Mouse (Mus musculus): ENCODE data around the gene Taf6. TPM values are rescaled to one million over a fixed set of nuclear protein-coding genes. Genes with fewer than 3 reads are reported as not detected.

Taf6 gene
- polyA plus RNA-seq (2017; shearing (Covaris generic)) = 57.0 TPM

DNA sequence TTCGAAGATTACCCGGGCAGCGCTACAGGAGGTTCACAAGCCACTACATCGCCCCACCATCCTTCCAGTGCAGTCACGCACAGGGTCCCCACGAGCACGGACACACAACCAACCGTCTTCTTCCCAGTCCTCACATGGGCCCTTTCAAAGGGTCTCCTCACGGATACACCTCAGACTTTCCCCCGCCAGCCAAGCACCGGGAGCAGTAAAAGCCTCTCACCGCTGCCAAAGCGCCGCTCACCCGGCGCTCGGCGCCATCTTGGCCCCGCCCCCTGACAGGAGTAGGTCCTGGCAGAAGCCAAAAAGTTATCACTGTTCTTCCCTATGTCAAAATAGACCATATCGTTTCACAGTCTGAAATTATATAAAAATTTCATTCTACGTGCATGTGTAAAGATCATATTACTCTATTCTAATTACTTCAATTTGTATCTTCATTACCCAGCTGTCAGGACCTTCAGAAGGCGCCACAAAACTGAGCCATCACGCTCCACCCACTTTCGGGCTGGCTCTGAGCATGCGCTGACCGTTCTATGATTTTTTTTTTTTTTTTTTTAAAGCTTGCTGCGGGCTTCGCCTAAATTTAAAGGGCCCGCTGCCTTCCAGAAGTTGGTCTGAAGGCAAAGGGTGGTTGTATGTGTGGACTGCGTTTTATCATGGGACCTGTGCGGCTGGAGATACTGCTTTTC is at the start of gene Taf6, which contains the start of gene Cnpy4:
Taf6 (minus strand) TSS at position 502 of the 689 bp plus-strand sequence.
Cnpy4 (plus strand) TSS at position 536 of the 689 bp plus-strand sequence.

DNA sequence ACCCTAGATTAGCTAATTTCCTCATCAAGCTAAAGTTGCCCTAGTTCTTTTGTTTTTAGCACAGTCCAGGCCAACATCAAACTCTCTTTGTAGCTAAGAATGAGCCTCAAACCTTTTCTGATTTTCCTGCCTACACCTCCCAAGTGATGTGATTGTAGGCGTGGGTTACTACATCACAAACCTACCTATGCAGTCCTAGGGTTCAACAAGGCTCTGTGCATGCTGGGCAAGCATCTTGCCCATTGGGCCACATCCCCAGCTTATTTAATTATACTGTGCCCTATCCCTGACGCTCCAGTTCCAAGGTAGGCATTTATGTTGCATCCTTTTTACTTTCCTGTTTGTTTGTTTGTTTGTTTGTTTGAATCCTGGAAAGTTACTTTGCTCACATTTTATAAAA is 38.4 kb upstream of the Taf6 start, which contains the start of gene Nxpe5:
Nxpe5 (plus strand) TSS at position 199 of the 400 bp plus-strand sequence.

DNA sequence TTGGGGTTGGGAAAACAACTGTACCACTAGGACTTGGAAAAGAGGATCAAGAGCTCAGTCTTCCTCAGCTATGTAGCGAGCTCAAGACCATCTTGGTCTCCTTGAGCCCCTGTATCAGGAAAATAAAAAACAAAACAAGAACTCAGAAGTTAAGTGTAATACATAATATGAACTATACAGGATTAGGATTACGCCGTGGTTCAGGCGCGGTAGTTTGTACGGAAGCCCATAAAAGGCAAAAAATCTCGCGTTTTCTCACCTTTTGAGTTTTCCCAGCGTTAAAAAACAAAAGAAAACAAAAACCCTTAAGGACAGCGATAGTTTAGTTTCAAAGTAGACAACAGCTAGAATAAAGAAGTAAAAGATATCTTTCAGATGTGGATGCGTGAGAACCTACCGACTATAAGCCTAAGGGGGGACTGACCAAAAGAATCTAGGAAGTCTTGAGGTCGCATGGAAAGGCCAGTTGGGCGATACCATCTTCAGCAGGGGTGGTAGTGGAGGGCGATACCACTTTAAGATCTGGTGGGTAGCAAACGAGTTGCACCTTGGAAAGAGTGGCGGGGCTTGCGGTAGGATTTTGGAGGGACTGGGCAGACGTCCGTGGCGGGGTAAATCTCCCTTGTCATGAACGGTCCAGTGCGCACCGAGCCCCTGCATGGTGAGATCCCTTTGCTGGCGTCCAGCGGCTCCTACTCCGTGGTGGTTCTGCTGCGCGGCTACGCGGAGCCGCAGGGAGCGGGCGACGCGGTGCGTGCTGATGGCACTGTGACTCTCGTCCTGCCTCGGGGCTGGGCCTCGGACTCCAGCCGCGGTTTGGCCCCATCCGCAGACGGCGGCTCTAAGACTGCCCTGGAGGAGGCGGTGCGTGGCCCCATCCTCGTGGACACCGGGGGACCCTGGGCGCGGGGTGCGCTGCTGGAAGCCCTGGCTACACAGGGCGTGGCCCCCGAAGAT is 6.8 kb upstream of the Taf6 start, which contains the start of gene Mblac1:
Mblac1 (plus strand) TSS at position 544 of the 957 bp plus-strand sequence.

DNA sequence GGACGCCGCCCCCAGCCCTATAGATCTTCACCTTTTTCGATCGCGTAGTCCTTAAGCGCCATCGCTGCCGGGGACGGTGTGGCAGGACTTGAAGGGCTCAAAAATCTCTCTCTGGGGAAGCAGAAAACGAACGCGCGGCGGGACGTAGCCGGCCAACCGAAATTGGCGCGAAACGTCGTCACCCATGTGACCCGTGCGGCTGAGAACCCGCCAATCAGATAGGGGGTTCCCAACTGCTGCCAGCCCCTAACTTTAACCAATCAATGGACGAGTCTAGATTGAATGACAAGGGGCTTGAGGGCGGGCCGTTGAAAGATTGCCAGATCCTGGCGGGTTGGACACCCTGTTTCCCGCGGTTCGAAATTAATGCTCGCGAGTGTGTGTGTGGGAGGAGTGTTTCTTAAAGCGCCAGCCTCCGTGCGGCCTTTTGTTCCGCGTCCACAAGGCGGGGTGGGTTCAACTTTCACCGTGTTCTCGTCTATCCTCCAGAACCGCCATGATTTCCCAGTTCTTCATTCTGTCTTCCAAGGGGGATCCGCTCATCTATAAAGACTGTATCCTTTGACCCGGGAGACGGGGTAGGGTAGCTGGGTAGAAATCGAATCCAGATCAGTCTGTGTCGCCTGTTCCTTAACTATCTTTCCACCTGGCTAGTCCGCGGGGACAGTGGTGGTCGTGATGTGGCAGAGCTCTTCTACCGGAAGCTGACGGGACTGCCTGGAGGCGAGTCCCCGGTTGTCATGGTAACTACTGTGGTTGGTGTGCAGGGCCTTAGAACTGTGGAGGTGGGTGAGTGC is 15.4 kb downstream of the Taf6 start, which contains the start of the genes Ap4m1 and Mcm7:
Ap4m1 (plus strand) TSS at position 308 of the 797 bp plus-strand sequence.
Mcm7 (minus strand) TSS at position 728 of the 797 bp plus-strand sequence.

DNA sequence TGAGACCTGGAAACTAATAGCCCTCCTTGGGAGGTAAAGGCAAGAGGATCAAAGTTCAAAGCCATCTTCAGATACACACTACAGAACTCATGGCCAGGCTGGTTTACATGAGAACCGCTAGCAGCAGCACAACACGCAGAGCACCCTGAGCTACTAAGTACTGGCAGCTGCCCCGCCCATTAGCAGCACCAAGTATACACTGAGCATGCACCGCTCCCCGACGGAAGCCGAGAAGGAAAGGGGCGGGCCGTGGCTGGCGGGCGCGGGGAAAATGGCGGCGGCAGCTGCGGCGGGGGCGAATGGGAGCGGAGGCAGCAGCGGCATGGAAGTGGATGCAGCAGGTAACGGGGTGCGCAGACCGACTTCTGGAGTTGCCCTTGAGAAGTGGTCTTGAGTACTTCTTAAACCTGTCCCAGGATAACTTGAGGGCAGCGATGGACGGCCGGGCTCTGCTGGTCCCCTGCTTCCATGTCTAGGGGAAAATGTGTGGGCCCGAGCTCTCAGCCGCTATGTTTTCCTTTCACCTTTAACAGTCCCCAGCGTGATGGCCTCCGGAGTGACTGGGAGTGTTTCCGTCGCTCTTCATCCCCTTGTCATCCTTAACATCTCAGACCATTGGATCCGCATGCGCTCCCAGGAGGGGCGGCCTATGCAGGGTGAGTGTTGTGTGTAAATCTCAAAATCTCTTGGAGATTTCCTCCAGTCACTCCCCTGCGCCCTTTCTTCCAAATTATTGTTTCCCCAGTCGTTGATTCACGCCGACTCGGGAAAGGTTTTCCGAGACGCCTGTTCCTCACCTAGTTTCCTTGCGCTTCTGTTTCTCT is 26.2 kb downstream of the Taf6 start, which contains the start of gene Cops6:
Cops6 (plus strand) TSS at position 230 of the 824 bp plus-strand sequence.

DNA sequence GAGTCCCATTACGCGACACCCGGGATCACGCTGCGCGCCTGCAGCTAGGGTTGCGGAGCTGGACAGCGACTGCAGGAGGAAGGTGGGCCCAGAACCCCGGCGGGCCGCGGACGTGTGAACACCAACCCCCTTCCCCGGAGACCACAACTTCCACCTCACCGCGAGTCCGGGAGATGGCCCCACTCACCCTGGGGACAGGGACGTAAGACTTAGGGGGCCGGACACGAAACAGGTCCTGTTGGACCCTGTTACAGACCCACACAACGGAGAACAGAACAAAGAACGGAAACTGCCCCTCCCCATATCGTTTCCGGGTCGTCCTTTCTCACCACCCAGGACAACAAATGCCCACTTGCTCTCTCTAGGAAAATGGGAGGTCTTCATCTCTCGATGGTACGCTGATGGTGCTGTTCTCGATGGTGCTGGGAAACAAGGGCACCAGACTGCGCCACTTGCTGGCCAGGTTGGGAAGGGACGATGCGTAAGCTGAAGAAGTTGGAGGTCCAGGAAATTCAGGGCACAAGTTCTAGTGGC is 31.7 kb downstream of the Taf6 start, which contains the start of gene Zfp113:
Zfp113 (minus strand) TSS at position 302 of the 534 bp plus-strand sequence.

Other genes with a start within 250 kb of the Taf6 start
- not detected for gene Gjc3, start 224.4 kb downstream of the Taf6 start, polyA plus RNA-seq (2017; shearing (Covaris generic))
- not detected for gene Azgp1, start 205.9 kb downstream of the Taf6 start, polyA plus RNA-seq (2017; shearing (Covaris generic))
- gene Smok3a, start 166.2 kb downstream of the Taf6 start, polyA plus RNA-seq (2017; shearing (Covaris generic)) = not detected
- gene Smok3b, start 166.0 kb downstream of the Taf6 start, polyA plus RNA-seq (2017; shearing (Covaris generic)) = not detected
- gene Smok3c, start 134.3 kb downstream of the Taf6 start, polyA plus RNA-seq (2017; shearing (Covaris generic)) = not detected
- gene Zkscan1, start 102.4 kb downstream of the Taf6 start, polyA plus RNA-seq (2017; shearing (Covaris generic)) = 24.1 TPM
- 26.3 TPM for gene Zscan21, start 70.5 kb downstream of the Taf6 start, polyA plus RNA-seq (2017; shearing (Covaris generic))
- 23.3 TPM for gene Zfp113, start 31.7 kb downstream of the Taf6 start, polyA plus RNA-seq (2017; shearing (Covaris generic))
- 230 TPM for gene Cops6, start 26.4 kb downstream of the Taf6 start, polyA plus RNA-seq (2017; shearing (Covaris generic))
- 11.0 TPM for gene Ap4m1, start 15.4 kb downstream of the Taf6 start, polyA plus RNA-seq (2017; shearing (Covaris generic))
- 95.0 TPM for gene Mcm7, start 15.0 kb downstream of the Taf6 start, polyA plus RNA-seq (2017; shearing (Covaris generic))
- 20.8 TPM for gene Cnpy4, start within 50 bp of the Taf6 start, polyA plus RNA-seq (2017; shearing (Covaris generic))
- 0.56 TPM for gene Mblac1, start 6.9 kb upstream of the Taf6 start, polyA plus RNA-seq (2017; shearing (Covaris generic))
- gene Nxpe5, start 38.4 kb upstream of the Taf6 start, polyA plus RNA-seq (2017; shearing (Covaris generic)) = 0.09 TPM
- 118 TPM for gene Lamtor4, start 68.0 kb upstream of the Taf6 start, polyA plus RNA-seq (2017; shearing (Covaris generic))
- gene BC037034, start 76.6 kb upstream of the Taf6 start, polyA plus RNA-seq (2017; shearing (Covaris generic)) = 9.8 TPM
- 1.3 TPM for gene Gal3st4, start 85.4 kb upstream of the Taf6 start, polyA plus RNA-seq (2017; shearing (Covaris generic))
- not detected for gene Gm43720, start 92.5 kb upstream of the Taf6 start, polyA plus RNA-seq (2017; shearing (Covaris generic))
- gene Gpc2, start 92.6 kb upstream of the Taf6 start, polyA plus RNA-seq (2017; shearing (Covaris generic)) = 1.9 TPM
- gene Stag3, start 92.8 kb upstream of the Taf6 start, polyA plus RNA-seq (2017; shearing (Covaris generic)) = 0.95 TPM
- gene Pvrig, start 154.5 kb upstream of the Taf6 start, polyA plus RNA-seq (2017; shearing (Covaris generic)) = 29.4 TPM

Measured in activated CD4-positive, CD25-positive, alpha-beta regulatory T cell, adult 9 weeks (primary cell).